Mouse (Mus musculus): Measurements from ENCODE around the gene Polr3b. TPM values are rescaled to one million over a fixed set of nuclear protein-coding genes. Genes with fewer than 3 reads are reported as not detected.
A peak's percentile ranks its signal among the peaks of the same experiment; 100 is the strongest.

Polr3b gene
- polyA plus RNA-seq (2015; fragmentation: Nextera tagmentation; extraction: Ambion mirVana) = 17.5 and 20.4 TPM in 2 replicates

- H3K4me2 ChIP-seq (replicated peaks; ENCODE audit: low read depth, low read length) = peak within 1 kb of the TSS; percentile 81
- peaks cover 14% of the 10 kb centered on the region for H3K4me1 ChIP-seq (ENCODE audit: insufficient read depth, low read length)
- H3K36me3 ChIP-seq (ENCODE audit: insufficient read depth, low read length) = no peaks in the 10 kb centered on the region
- no peaks in the 10 kb centered on the region for H3K9me3 ChIP-seq (ENCODE audit: low read length)
- H3K9ac ChIP-seq (replicated peaks; ENCODE audit: low read length) = peak within 1 kb of the TSS; percentile 84
- peak; percentile 97 for ATAC-seq (ENCODE audit: low FRiP score, low TSS enrichment)
- H3K27ac ChIP-seq (ENCODE audit: low read length) = peak within 1 kb of the TSS; percentile 99
- H3K27me3 ChIP-seq (ENCODE audit: insufficient read depth, low read length) = no peaks in the 10 kb centered on the region
- peak within 1 kb of the TSS; percentile 84 for H3K4me3 ChIP-seq (ENCODE audit: low read length)
- WGBS = 7% methylated on average over 53 of the region's 53 CpGs
These were observed at the start of gene Polr3b for GRCm38 (mm10) chr10:84621826-84622790. TSS of gene Polr3b (plus strand) at chr10:84622292.

- Histone ChIP-seq H3K36me3 (ENCODE audit: insufficient read depth, low read length) (no peaks in the 10 kb centered on the region), H3K4me3 (ENCODE audit: low read length) (no peak overlapping the region), H3K27me3 (ENCODE audit: insufficient read depth, low read length) (peaks cover 2% of the 10 kb centered on the region; the same call in 1 of the 2 replicates), H3K9ac (replicated peaks; ENCODE audit: low read length) (no peak overlapping the region), H3K4me1 (ENCODE audit: insufficient read depth, low read length) (peaks cover 7% of the 10 kb centered on the region; the same call in 1 of the 2 replicates), H3K4me2 (replicated peaks; ENCODE audit: low read depth, low read length) (no peak overlapping the region), H3K27ac (ENCODE audit: low read length) (no peak overlapping the region), H3K9me3 (ENCODE audit: low read length) (no peaks in the 10 kb centered on the region)
- no peak for ATAC-seq (ENCODE audit: low FRiP score, low TSS enrichment)
- WGBS = 70% methylated on average over 5 of the region's 5 CpGs
These were observed 48.2 kb upstream of the Polr3b start for GRCm38 (mm10) chr10:84573671-84574420.

- peak overlapping the region; percentile 42; the same call in 1 of the 2 replicates for H3K9ac ChIP-seq (replicated peaks; ENCODE audit: low read length)
- H3K9me3 ChIP-seq (ENCODE audit: low read length) = no peaks in the 10 kb centered on the region
- H3K4me3 ChIP-seq (ENCODE audit: low read length) = peak overlapping the region; percentile 80
- peaks cover 2% of the 10 kb centered on the region; the same call in 1 of the 2 replicates for H3K27me3 ChIP-seq (ENCODE audit: insufficient read depth, low read length)
- WGBS = under 1% methylated on average over 14 of the region's 14 CpGs
- no peaks in the 10 kb centered on the region for H3K36me3 ChIP-seq (ENCODE audit: insufficient read depth, low read length)
- peak; percentile 74 for ATAC-seq (ENCODE audit: low FRiP score, low TSS enrichment)
- peaks cover 7% of the 10 kb centered on the region; the same call in 1 of the 2 replicates for H3K4me1 ChIP-seq (ENCODE audit: insufficient read depth, low read length)
- H3K27ac ChIP-seq (ENCODE audit: low read length) = no peak overlapping the region
- peak overlapping the region; percentile 92 for H3K4me2 ChIP-seq (replicated peaks; ENCODE audit: low read depth, low read length)
These were observed 46.1 kb upstream of the Polr3b start for GRCm38 (mm10) chr10:84576029-84576394.

- peak within 1 kb of the TSS; percentile 78 for H3K9ac ChIP-seq (replicated peaks; ENCODE audit: low read length)
- H3K27ac ChIP-seq (ENCODE audit: low read length) = peak within 1 kb of the TSS; percentile 73
- H3K4me2 ChIP-seq (replicated peaks; ENCODE audit: low read depth, low read length) = peak within 1 kb of the TSS; percentile 92
- H3K27me3 ChIP-seq (ENCODE audit: insufficient read depth, low read length) = peaks cover 2% of the 10 kb centered on the region; the same call in 1 of the 2 replicates
- peaks cover 7% of the 10 kb centered on the region; the same call in 1 of the 2 replicates for H3K4me1 ChIP-seq (ENCODE audit: insufficient read depth, low read length)
- no peaks in the 10 kb centered on the region for H3K9me3 ChIP-seq (ENCODE audit: low read length)
- WGBS = under 1% methylated on average over 46 of the region's 46 CpGs
- peak; percentile 98 for ATAC-seq (ENCODE audit: low FRiP score, low TSS enrichment)
- no peaks in the 10 kb centered on the region for H3K36me3 ChIP-seq (ENCODE audit: insufficient read depth, low read length)
- peak within 1 kb of the TSS; percentile 80 for H3K4me3 ChIP-seq (ENCODE audit: low read length)
These were observed 45.6 kb upstream of the Polr3b start, which contains the start of gene Tcp11l2 for GRCm38 (mm10) chr10:84576395-84577070. TSS of gene Tcp11l2 (plus strand) at chr10:84576626.

GRCm38 (mm10) chr10:84577071-84577727 lies 44.9 kb upstream of the Polr3b start:
- peaks cover 7% of the 10 kb centered on the region; the same call in 1 of the 2 replicates for H3K4me1 ChIP-seq (ENCODE audit: insufficient read depth, low read length)
- no peaks in the 10 kb centered on the region for H3K9me3 ChIP-seq (ENCODE audit: low read length)
- no peaks in the 10 kb centered on the region for H3K36me3 ChIP-seq (ENCODE audit: insufficient read depth, low read length)
- ATAC-seq (ENCODE audit: low FRiP score, low TSS enrichment) = peak; percentile 37
- WGBS = 2% methylated on average over 38 of the region's 38 CpGs
- H3K27ac ChIP-seq (ENCODE audit: low read length) = peak overlapping the region; percentile 73; the same call in 1 of the 2 replicates
- H3K4me2 ChIP-seq (replicated peaks; ENCODE audit: low read depth, low read length) = peak overlapping the region; percentile 92
- H3K9ac ChIP-seq (replicated peaks; ENCODE audit: low read length) = peak overlapping the region; percentile 78
- peak overlapping the region; percentile 80 for H3K4me3 ChIP-seq (ENCODE audit: low read length)
- H3K27me3 ChIP-seq (ENCODE audit: insufficient read depth, low read length) = peaks cover 2% of the 10 kb centered on the region; the same call in 1 of the 2 replicates

- Histone ChIP-seq H3K4me3 (ENCODE audit: low read length) (no peak overlapping the region), H3K27me3 (ENCODE audit: insufficient read depth, low read length) (peaks cover under 1% of the 10 kb centered on the region; the same call in 1 of the 2 replicates), H3K9me3 (ENCODE audit: low read length) (no peaks in the 10 kb centered on the region), H3K4me1 (ENCODE audit: insufficient read depth, low read length) (peaks cover 7% of the 10 kb centered on the region; the same call in 1 of the 2 replicates), H3K36me3 (ENCODE audit: insufficient read depth, low read length) (no peaks in the 10 kb centered on the region), H3K27ac (ENCODE audit: low read length) (no peak overlapping the region), H3K9ac (replicated peaks; ENCODE audit: low read length) (no peak overlapping the region), H3K4me2 (replicated peaks; ENCODE audit: low read depth, low read length) (no peak overlapping the region)
- no peak for ATAC-seq (ENCODE audit: low FRiP score, low TSS enrichment)
- WGBS = 84% methylated on average over 10 of the region's 10 CpGs
These were observed 43.4 kb upstream of the Polr3b start for GRCm38 (mm10) chr10:84578738-84579137.

- Histone ChIP-seq H3K9me3 (ENCODE audit: low read length) (no peaks in the 10 kb centered on the region), H3K4me3 (ENCODE audit: low read length) (no peak overlapping the region), H3K4me1 (ENCODE audit: insufficient read depth, low read length) (peaks cover 7% of the 10 kb centered on the region; the same call in 1 of the 2 replicates), H3K4me2 (replicated peaks; ENCODE audit: low read depth, low read length) (no peak overlapping the region), H3K27ac (ENCODE audit: low read length) (no peak overlapping the region), H3K36me3 (ENCODE audit: insufficient read depth, low read length) (no peaks in the 10 kb centered on the region), H3K27me3 (ENCODE audit: insufficient read depth, low read length) (no peaks in the 10 kb centered on the region), H3K9ac (replicated peaks; ENCODE audit: low read length) (no peak overlapping the region)
- 74% methylated on average over 2 of the region's 2 CpGs for WGBS
- no peak for ATAC-seq (ENCODE audit: low FRiP score, low TSS enrichment)
These were observed 42.6 kb upstream of the Polr3b start for GRCm38 (mm10) chr10:84579527-84579926.

- no peak overlapping the region for H3K9ac ChIP-seq (replicated peaks; ENCODE audit: low read length)
- H3K27me3 ChIP-seq (ENCODE audit: insufficient read depth, low read length) = no peaks in the 10 kb centered on the region
- no peak overlapping the region for H3K4me2 ChIP-seq (replicated peaks; ENCODE audit: low read depth, low read length)
- ATAC-seq (ENCODE audit: low FRiP score, low TSS enrichment) = no peak
- H3K4me3 ChIP-seq (ENCODE audit: low read length) = no peak overlapping the region
- peaks cover 7% of the 10 kb centered on the region; the same call in 1 of the 2 replicates for H3K4me1 ChIP-seq (ENCODE audit: insufficient read depth, low read length)
- no peaks in the 10 kb centered on the region for H3K9me3 ChIP-seq (ENCODE audit: low read length)
- H3K27ac ChIP-seq (ENCODE audit: low read length) = no peak overlapping the region
- H3K36me3 ChIP-seq (ENCODE audit: insufficient read depth, low read length) = no peaks in the 10 kb centered on the region
- WGBS = 46% methylated on average over 8 of the region's 8 CpGs
These were observed 40.9 kb upstream of the Polr3b start for GRCm38 (mm10) chr10:84581191-84581590.
